Mouse (Mus musculus) yolk sac, embryonic 10.5 days (tissue): Measurements from ENCODE around the gene Smarca4.

Source experiments
- DNase-seq: peaks from one replicate; pipeline ENCODE4 v3.0.0-alpha.2; 2017; ENCODE audit warnings: low spot score

The Smarca4 gene

GRCm38 (mm10) chr9:21723377-21724146 is 107.6 kb downstream of the Smarca4 start, which contains the start of gene Ldlr:
Ldlr (plus strand) TSS chr9:21723483.
- peak; percentile 95 for DNase-seq

DNA sequence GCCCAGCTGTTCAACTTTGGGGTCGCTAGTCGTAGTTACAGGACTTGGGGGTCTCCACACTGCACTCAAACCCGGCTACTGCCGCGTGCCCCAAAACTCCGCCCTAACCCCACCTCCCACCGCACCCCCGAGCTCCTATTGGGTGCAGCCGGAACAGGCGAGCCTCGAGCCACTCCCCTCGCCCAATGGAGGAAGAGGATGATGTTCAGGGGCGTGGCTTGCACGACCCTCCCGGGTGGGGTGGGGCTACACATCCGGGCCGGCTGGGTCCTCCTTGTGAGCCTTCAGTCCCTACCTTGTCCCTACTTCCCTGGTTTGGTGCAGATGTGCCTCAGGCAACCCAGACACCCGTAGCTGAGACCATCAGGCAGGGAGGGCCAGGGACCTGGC is 108.2 kb downstream of the Smarca4 start:
- peak; percentile 96 for DNase-seq

DNA sequence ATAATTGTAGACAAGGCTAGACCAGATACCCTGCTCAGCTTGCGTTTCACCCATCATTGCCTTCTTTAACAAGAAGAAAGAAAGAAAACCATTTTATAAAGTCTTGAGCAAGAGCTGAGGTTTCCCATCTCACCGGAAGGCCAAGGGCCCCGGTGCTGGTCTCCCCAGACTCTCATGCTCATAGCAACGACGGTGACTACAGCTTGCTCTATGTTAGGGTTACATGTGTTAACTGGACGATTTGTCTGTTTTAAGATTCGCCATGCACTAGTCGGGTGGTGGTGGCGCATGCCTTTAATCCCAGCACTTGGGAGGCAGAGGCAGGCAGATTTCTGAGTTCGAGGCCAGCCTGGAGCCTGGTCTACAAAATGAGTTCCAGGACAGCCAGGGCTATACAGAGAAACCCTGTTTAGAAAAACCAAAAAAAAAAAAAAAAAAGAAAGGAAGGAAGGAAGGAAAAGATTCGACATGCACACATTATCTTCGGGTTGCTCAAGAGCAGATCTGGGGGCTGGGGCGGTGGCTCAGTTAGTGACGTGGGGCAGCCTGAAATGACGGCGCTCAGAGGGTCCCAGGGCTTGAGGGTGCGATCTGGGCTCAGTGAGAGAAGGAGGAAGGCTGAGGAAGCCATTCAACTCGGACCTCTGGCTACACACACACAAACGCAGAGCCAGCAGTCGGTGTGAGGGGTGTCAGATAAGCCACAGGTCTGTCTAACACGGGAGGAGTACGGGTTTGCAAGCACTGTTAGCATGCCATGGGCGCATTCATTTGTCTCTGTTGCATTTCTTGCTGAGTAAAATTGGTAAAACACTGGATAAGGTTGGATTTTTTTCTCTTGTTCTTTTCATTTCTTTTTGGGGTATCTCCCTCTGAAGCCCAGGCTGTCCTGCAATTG is 109.5 kb downstream of the Smarca4 start:
- no peak for DNase-seq

GRCm38 (mm10) chr9:21726218-21726975 is 110.4 kb downstream of the Smarca4 start:
- no peak for DNase-seq

- no peak for DNase-seq
Observed at GRCm38 (mm10) chr9:21728261-21728832, 112.4 kb downstream of the Smarca4 start.

GRCm38 (mm10) chr9:21729264-21729663 is 113.3 kb downstream of the Smarca4 start:
- DNase-seq: no peak

- no peak for DNase-seq
Observed at GRCm38 (mm10) chr9:21732288-21732687, 116.3 kb downstream of the Smarca4 start.

DNA sequence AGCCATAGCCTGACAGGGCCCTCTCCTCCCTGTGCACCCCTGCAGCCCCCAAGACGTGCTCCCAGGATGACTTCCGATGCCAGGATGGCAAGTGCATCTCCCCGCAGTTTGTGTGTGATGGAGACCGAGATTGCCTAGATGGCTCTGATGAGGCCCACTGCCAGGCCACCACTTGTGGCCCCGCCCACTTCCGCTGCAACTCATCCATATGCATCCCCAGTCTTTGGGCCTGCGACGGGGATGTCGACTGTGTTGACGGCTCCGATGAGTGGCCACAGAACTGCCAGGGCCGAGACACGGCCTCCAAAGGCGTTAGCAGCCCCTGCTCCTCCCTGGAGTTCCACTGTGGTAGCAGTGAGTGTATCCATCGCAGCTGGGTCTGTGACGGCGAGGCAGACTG is 117.5 kb downstream of the Smarca4 start:
- DNase-seq: no peak

- no peak for DNase-seq
Observed at GRCm38 (mm10) chr9:21733989-21734388, 118.0 kb downstream of the Smarca4 start.

GRCm38 (mm10) chr9:21735126-21735525 is 119.2 kb downstream of the Smarca4 start:
- DNase-seq: no peak

- DNase-seq: peak; percentile 63
Observed at GRCm38 (mm10) chr9:21736580-21736979, 120.6 kb downstream of the Smarca4 start.

GRCm38 (mm10) chr9:21737188-21737587 is 121.2 kb downstream of the Smarca4 start:
- no peak for DNase-seq

DNA sequence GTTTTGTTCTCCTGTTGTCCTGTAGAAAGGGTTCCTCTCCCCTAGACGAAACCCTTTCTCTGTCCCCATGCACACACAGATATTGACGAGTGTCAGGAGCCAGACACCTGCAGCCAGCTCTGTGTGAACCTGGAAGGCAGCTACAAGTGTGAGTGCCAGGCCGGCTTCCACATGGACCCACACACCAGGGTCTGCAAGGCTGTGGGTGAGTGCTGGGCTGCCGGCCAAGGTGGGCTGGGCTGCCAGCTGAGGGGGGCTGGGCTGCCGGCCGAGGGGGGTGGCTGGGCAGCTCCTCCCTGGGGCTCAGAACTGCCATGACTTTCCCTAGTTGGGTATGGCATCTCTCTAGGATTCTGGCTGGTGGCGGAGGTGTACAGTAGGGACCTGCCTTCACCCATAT is 122.8 kb downstream of the Smarca4 start:
- no peak for DNase-seq

- no peak for DNase-seq
Observed at GRCm38 (mm10) chr9:21740427-21740826, 124.5 kb downstream of the Smarca4 start.

DNA sequence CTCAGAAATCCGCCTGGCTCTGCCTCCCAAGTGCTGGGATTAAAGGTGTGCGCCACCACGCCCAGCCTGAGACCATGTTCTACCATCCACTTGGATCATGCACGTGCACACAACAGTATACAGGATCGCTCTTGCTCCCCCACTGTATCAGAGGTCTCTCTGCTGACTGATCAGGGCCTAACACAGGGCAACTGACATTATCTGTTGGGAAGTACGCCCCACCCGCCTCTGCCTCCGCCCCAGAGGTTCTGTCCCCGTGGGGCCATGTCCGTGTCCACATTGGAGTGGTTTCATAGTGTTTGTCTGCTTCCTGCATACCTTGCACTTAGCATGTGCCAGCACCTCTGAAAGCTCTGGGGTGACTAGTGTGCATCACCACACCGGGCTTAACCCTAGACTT is 125.5 kb downstream of the Smarca4 start:
- no peak for DNase-seq

DNA sequence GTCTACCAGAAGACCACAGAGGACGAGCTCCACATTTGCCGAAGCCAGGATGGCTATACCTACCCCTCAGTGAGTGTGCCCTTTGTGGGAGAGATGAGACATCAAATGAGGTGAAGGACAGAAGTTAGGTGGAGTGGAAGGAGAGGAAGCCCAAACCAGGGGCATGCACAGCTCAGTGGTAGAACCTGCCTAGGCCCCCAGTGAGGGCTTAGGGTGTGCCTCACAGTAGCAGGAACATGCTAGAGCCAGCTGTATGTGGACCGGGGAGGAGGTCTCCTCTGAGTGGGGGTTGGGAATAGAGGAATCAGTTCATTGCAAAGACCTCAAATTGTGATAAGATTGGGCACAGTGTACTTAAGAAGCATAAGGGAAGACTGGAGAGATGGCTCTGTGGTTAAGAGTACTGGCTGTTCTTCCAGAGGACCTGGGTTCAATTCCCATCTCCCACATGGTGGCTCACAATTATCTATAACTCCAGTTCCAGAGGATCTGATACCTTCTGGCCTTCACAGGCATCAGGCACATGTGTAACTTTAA is 131.3 kb downstream of the Smarca4 start:
- DNase-seq: no peak

GRCm38 (mm10) chr9:21748033-21748432 is 132.1 kb downstream of the Smarca4 start:
- DNase-seq: no peak

DNA sequence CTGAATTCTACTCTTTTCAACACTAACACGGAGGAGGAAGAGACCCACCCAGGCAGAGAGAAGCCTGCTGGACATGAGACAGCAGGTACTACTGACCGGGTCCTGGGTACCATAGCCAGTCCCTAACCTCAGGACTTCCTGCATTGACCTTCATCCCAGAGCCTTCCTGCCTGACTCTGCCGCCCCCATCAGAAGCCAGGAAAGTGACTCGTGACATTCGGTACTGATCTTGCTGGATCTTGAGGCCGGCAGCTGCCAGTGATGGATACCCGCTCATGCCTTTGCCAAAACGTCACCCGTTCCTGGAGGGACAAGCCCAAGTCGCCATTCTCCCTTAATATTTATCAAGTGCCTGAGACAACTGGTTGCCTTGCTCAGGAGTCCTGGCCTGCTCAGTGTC is 132.5 kb downstream of the Smarca4 start:
- DNase-seq: no peak

GRCm38 (mm10) chr9:21749382-21750118 is 133.6 kb downstream of the Smarca4 start:
- DNase-seq: no peak

GRCm38 (mm10) chr9:21750370-21750769 is 134.4 kb downstream of the Smarca4 start:
- DNase-seq: no peak

- no peak for DNase-seq
Observed at GRCm38 (mm10) chr9:21751347-21751746, 135.4 kb downstream of the Smarca4 start.
